Mouse (Mus musculus) erythroblast, embryonic 14.5 days (primary cell): Measurements from ENCODE around the gene Slc35g1. TPM values are rescaled to one million over a fixed set of nuclear protein-coding genes. Genes with fewer than 3 reads are reported as not detected.

ENCODE experiments used
- H3K27me3 ChIP-seq: 2 replicates; pipeline ENCODE4 v1.6.1; 2012; ENCODE audit warnings: inconsistent platforms; ENCODE audit not compliant: control insufficient read depth
- H3K36me3 ChIP-seq: 2 replicates; pipeline ENCODE4 v1.6.1; 2012; ENCODE audit warnings: mild to moderate bottlenecking, inconsistent platforms; ENCODE audit not compliant: control insufficient read depth
- H3K4me1 ChIP-seq: 2 replicates; pipeline ENCODE4 v1.6.1; 2012; ENCODE audit warnings: inconsistent platforms; ENCODE audit not compliant: control insufficient read depth
- H3K4me3 ChIP-seq: replicated peaks from 2 replicates; pipeline ENCODE3; 2012; ENCODE audit warnings: moderate library complexity, mild to moderate bottlenecking, inconsistent platforms
- H3K9me3 ChIP-seq: 2 replicates; pipeline ENCODE4 v1.6.1; 2012; ENCODE audit warnings: low read length, inconsistent platforms, mixed read lengths; ENCODE audit not compliant: control insufficient read depth
- GATA1 ChIP-seq: IDR thresholded peaks from 2 replicates; pipeline ENCODE4 v1.6.1; 2012; ENCODE audit warnings: low read length, inconsistent platforms, mixed read lengths
- TAL1 ChIP-seq: IDR thresholded peaks from 3 replicates; pipeline ENCODE4 v1.6.1; 2012; ENCODE audit warnings: low read length, inconsistent platforms, mixed read lengths
- polyA plus RNA-seq: library from polyadenylated mRNA; stranded (reverse); fragments of >175 nt; gene quantifications from 2 replicates; pipeline ENCODE4 v1.2.3, GENCODE M21; 2012

The Slc35g1 gene
- polyA plus RNA-seq, 1 experiment, result 0.19 TPM

- no peak overlapping the region for H3K4me3 ChIP-seq
- no peaks in the 10 kb centered on the region for H3K4me1 ChIP-seq
- peaks cover 5% of the 10 kb centered on the region; the same call in 1 of the 2 replicates for H3K9me3 ChIP-seq
- H3K36me3 ChIP-seq, result no peaks in the 10 kb centered on the region
- H3K27me3 ChIP-seq, result no peaks in the 10 kb centered on the region
- TF ChIP-seq GATA1 (no peak), TAL1 (no peak)
These were observed 37.6 kb downstream of the Slc35g1 start for GRCm38 (mm10) chr19:38433381-38433780.

- H3K9me3 ChIP-seq, result peaks cover 5% of the 10 kb centered on the region; the same call in 1 of the 2 replicates
- TF ChIP-seq GATA1, result no peak
- TF ChIP-seq TAL1, result no peak
- no peak overlapping the region for H3K4me3 ChIP-seq
- no peaks in the 10 kb centered on the region for H3K36me3 ChIP-seq
- H3K27me3 ChIP-seq, result no peaks in the 10 kb centered on the region
- H3K4me1 ChIP-seq, result no peaks in the 10 kb centered on the region
These were observed 39.4 kb downstream of the Slc35g1 start for GRCm38 (mm10) chr19:38435221-38435620.

- TF ChIP-seq TAL1 (no peak), GATA1 (no peak)
- no peaks in the 10 kb centered on the region for H3K36me3 ChIP-seq
These were observed 46.1 kb downstream of the Slc35g1 start for GRCm38 (mm10) chr19:38441860-38442259.

GRCm38 (mm10) chr19:38445758-38446157 is 50.0 kb downstream of the Slc35g1 start:
- H3K9me3 ChIP-seq, result no peaks in the 10 kb centered on the region
- H3K4me3 ChIP-seq, result no peak overlapping the region
- no peaks in the 10 kb centered on the region for H3K4me1 ChIP-seq
- no peak for TF ChIP-seq TAL1
- no peaks in the 10 kb centered on the region for H3K27me3 ChIP-seq
- H3K36me3 ChIP-seq, result no peaks in the 10 kb centered on the region

More at GRCm38 (mm10) chr19:38441860-38442259, 46.1 kb downstream of the Slc35g1 start:
- H3K4me1 ChIP-seq, result no peaks in the 10 kb centered on the region
- no peak overlapping the region for H3K4me3 ChIP-seq
- H3K9me3 ChIP-seq, result no peaks in the 10 kb centered on the region
- no peaks in the 10 kb centered on the region for H3K27me3 ChIP-seq

Other genes starting within 250 kb of the Slc35g1 start
- 0.24 and 0.31 TPM in 2 replicates for gene Fra10ac1, start 171.8 kb upstream of the Slc35g1 start, polyA plus RNA-seq
- not detected in 2 replicates for gene Lgi1, start 131.4 kb upstream of the Slc35g1 start, polyA plus RNA-seq
- gene Plce1, start 85.1 kb downstream of the Slc35g1 start, polyA plus RNA-seq, result 0.10 TPM in 1 of 2 replicates, not detected in the other